Mouse (Mus musculus): ENCODE results near the gene Dpep3. TPM values are rescaled to one million over a fixed set of nuclear protein-coding genes. Genes with fewer than 3 reads are reported as not detected.
A peak's percentile ranks its signal among the peaks of the same experiment; 100 is the strongest.
"Not testable (repeated sequence)": the region's sequence is repeated elsewhere in the genome, so short reads cannot be mapped to it uniquely, and the experiment has no call there.

Gene Dpep3
- polyA plus RNA-seq, 1 experiment from 2014 or later: not detected

DNA sequence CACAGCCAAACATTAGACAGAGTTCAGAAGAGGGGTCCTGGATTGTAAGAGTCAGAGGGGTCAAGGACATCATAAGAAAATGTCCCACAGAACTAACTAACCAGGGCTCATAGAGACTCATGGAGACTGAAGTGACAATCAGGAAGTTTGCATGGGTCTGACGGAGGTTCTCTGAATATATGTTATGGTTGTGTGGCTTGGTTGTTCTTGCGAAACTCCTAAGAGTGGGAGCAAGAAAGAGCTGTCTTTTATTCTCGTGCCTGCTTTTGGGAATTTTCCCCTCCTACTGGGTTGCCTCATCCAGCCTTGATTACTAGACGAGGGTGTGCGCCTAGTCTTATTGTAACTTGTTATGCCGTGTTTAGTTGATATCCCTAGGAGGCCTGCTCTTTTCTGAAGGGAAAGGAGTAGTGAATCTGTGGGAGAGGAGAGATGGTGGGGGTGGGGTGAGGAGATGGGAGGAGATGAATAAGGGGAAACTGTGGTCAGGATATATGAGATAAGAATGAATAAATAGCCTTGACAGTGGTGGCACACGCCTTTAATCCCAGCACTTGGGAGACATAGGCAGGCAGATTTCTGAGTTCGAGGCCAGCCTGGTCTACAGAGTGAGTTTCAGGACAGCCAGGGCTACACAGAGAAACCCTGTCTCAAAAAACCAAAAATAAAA is 25.4 kb upstream of the Dpep3 start:
- peaks cover 8% of the 10 kb centered on the region; the same call in 1 of the 2 replicates for H3K36me3 ChIP-seq
- H3K27me3 ChIP-seq: no peaks in the 10 kb centered on the region
- no peak for ATAC-seq (ENCODE audit: low read depth)
- H3K9me3 ChIP-seq: no peaks in the 10 kb centered on the region
- WGBS: 79% methylated on average over 8 of the region's 8 CpGs
- H3K4me3 ChIP-seq: no peak overlapping the region
- H3K27ac ChIP-seq (replicated peaks): no peak overlapping the region
- no peak overlapping the region for H3K4me2 ChIP-seq
- no peak overlapping the region for H3K9ac ChIP-seq
- peaks cover 3% of the 10 kb centered on the region for H3K4me1 ChIP-seq (replicated peaks)

DNA sequence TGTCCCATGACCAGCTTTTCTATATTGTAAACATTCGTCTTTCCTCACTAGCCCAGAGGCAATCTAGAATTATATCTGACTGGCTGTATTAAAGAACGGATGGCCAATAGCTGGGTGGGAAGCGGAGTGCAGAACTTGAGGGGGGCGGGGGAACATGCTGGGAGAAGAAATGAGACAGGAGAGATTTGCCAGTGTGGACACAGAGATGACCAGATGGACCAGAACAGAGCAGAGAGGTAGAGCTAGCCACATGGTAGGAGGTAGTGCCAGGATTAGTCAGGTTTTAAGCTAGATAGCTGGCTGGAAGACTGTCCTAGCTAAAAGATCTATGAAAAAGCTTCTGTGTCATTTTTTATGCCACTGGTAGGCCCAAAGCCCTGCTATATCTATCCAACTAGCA is 22.7 kb upstream of the Dpep3 start:
- Histone ChIP-seq H3K36me3 (no peaks in the 10 kb centered on the region), H3K4me2 (no peak overlapping the region), H3K27me3 (no peaks in the 10 kb centered on the region), H3K9ac (no peak overlapping the region), H3K27ac (replicated peaks) (no peak overlapping the region), H3K9me3 (no peaks in the 10 kb centered on the region), H3K4me3 (no peak overlapping the region), H3K4me1 (replicated peaks) (no peaks in the 10 kb centered on the region)
- WGBS: 84% methylated on average over 4 of the region's 4 CpGs
- no peak for ATAC-seq (ENCODE audit: low read depth)

DNA sequence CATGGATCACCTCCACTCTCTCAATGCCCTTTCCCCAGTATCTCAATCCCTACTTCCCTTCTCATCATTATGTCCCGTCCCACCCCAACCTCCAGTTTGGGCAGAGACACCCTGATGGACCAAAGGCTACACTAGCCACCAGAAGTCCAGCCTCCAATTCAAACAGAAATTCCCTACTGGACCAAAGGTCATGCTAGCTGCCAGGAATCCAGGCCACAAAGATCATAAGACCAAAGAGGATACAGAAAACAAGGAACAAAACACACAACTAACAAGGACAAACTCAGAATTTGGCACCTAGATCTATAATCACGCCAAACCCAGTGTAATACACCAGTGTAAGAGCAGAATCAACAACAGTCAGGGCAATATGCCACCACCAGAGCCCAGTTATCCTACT is 19.7 kb upstream of the Dpep3 start:
- Histone ChIP-seq H3K4me2 (no peak overlapping the region), H3K27me3 (no peaks in the 10 kb centered on the region), H3K9ac (no peak overlapping the region), H3K27ac (replicated peaks) (no peak overlapping the region), H3K36me3 (no peaks in the 10 kb centered on the region), H3K4me3 (no peak overlapping the region), H3K9me3 (no peaks in the 10 kb centered on the region), H3K4me1 (replicated peaks) (no peaks in the 10 kb centered on the region)
- no peak for ATAC-seq (ENCODE audit: low read depth)
- WGBS: 88% methylated on average over 2 of the region's 2 CpGs

DNA sequence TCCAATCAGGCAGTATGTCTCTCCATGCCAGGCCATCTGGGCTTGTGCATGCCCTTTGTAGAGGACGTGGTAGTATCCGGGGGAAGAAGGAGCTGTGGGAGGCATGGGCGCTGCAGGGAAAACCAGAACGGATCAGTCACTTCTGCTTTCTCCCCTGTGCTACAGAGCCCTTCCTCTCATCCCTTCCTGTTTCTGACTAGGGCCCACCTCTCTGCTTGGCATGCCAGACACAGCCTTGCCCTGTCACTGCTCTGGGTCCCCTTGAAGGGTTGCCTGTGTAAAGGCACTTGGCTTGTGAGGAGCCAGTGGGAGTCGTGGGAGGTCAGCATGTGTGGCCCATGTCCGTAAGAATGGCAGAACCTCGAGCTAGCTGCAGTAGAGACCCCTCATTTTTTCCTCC is 17.1 kb upstream of the Dpep3 start:
- no peak for ATAC-seq (ENCODE audit: low read depth)

DNA sequence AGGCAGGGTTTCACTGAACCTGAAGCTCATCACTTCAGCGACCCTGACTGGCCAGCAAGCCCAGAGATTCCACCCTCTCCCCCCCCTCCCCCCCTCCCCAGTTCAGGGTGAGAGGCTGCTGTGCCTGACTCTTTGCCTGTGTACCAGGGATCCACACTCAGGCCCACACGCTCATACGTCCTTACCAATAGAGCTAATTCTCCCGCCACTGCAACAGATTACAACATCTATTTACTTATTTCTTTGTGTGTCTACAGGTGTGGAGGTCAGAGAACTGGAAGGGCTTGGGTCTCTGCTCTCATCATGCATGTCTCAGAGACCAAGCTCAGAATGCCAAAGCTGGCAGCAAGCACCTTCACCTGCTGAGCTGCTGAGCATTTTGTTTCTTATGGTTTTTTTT is 14.0 kb upstream of the Dpep3 start:
- H3K27ac ChIP-seq (replicated peaks): no peak overlapping the region
- ATAC-seq (ENCODE audit: low read depth): no peak
- H3K9ac ChIP-seq: no peak overlapping the region
- H3K4me2 ChIP-seq: no peak overlapping the region
- WGBS: 64% methylated on average over 4 of the region's 4 CpGs
- H3K9me3 ChIP-seq: no peaks in the 10 kb centered on the region
- H3K27me3 ChIP-seq: 0 out of 2 replicates have a peak, but pooled peaks cover 7% of the 10 kb centered on the region
- H3K4me3 ChIP-seq: no peak overlapping the region
- H3K36me3 ChIP-seq: no peaks in the 10 kb centered on the region
- no peaks in the 10 kb centered on the region for H3K4me1 ChIP-seq (replicated peaks)

More for the DNA sequence above, 17.1 kb upstream of the Dpep3 start:
- H3K4me3 ChIP-seq: no peak overlapping the region
- no peaks in the 10 kb centered on the region for H3K27me3 ChIP-seq
- no peak overlapping the region for H3K4me2 ChIP-seq
- H3K27ac ChIP-seq (replicated peaks): no peak overlapping the region
- H3K9me3 ChIP-seq: no peaks in the 10 kb centered on the region
- no peak overlapping the region for H3K9ac ChIP-seq
- WGBS: 77% methylated on average over 7 of the region's 7 CpGs
- H3K36me3 ChIP-seq: no peaks in the 10 kb centered on the region
- no peaks in the 10 kb centered on the region for H3K4me1 ChIP-seq (replicated peaks)

DNA sequence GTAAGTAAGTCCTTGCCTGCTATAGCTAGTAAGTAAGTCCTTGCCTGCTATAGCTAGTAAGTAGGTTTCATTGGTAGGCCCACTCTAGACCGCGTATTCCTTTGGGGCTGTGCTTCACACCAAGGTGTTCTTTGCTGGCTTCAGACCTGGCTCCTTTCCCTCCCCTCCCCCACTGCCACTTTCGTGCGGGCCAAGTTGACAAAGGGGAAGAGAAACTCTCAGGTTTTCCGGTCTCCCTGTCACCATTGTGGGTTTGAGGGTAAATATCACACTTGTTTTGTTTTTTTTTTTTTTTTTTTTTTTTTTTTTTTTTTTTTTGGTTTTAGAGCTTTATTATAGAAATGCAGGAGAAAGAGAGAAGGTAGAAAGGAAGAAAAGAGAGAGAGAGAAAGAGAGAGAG is 13.3 kb upstream of the Dpep3 start:
- ATAC-seq (ENCODE audit: low read depth): no peak
- no peaks in the 10 kb centered on the region for H3K36me3 ChIP-seq
- 0 out of 2 replicates have a peak, but pooled peaks cover 7% of the 10 kb centered on the region for H3K27me3 ChIP-seq
- H3K4me1 ChIP-seq (replicated peaks): no peaks in the 10 kb centered on the region
- H3K4me3 ChIP-seq: no peak overlapping the region
- 66% methylated on average over 5 of the region's 5 CpGs for WGBS
- no peaks in the 10 kb centered on the region for H3K9me3 ChIP-seq
- H3K27ac ChIP-seq (replicated peaks): no peak overlapping the region
- H3K9ac ChIP-seq: no peak overlapping the region
- no peak overlapping the region for H3K4me2 ChIP-seq

DNA sequence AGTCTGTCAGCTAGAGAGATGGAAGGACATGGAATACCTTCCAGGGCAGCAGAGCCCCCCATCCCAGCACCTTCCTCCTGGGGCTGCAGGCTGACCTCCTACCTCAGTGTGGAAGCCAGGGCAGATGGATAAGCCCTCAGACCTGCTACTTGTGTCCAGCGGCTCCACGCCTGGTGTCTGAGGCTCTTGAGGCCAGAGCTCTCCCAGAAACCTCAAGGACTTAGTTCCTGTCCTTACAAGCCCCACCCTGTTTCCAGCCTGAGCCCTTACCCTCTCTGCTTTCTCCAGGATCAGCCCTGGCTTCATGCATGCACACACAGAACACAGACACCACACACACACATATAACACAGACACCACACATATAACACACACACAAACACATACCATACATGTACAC is 12.3 kb upstream of the Dpep3 start:
- ATAC-seq (ENCODE audit: low read depth): no peak
- Histone ChIP-seq H3K4me1 (replicated peaks) (no peaks in the 10 kb centered on the region), H3K4me2 (no peak overlapping the region), H3K27me3 (0 out of 2 replicates have a peak, but pooled peaks cover 7% of the 10 kb centered on the region), H3K9ac (no peak overlapping the region), H3K4me3 (no peak overlapping the region), H3K27ac (replicated peaks) (no peak overlapping the region), H3K36me3 (no peaks in the 10 kb centered on the region), H3K9me3 (no peaks in the 10 kb centered on the region)
- 75% methylated on average over 2 of the region's 2 CpGs for WGBS

DNA sequence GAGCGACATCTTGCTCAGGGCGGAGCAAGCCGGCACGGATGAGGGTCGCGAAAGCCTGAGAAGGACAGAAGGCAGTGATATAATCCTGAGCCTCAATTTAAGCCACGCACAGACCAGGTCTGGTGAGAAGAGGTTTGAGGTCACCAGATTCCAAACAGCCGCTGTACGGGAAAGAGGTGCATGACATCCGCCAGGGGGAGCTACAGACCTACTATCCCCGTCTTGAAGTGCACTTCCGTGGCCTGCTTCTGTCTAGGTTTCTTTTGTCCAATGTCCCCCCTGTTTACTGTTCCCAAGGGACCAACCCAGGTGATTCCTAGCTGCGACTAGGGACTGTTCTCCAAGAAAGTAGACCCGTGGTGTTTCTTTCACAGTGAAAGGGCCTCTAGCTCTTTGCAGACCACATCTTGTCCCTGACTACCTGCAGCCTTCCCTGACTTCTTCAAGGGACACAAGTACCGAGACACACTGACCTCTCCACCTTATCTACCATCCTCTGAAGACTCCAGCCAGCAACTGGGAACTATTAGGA is 11.7 kb upstream of the Dpep3 start, which contains the start of gene Dus2:
Gene Dus2 (plus strand): TSS at position 482 of the 532 bp plus-strand sequence.
- ATAC-seq (ENCODE audit: low read depth): 0 out of 2 replicates have a peak, but pooled peaks have one; percentile 61
- H3K9me3 ChIP-seq: no peaks in the 10 kb centered on the region
- H3K27ac ChIP-seq (replicated peaks): no peak within 1 kb of the TSS
- H3K4me1 ChIP-seq (replicated peaks): no peaks in the 10 kb centered on the region
- H3K4me2 ChIP-seq: peak within 1 kb of the TSS; percentile 13; the same call in 1 of the 2 replicates
- H3K9ac ChIP-seq: 0 out of 2 replicates have a peak within 1 kb of the TSS, but pooled peaks have one; percentile 17
- no peaks in the 10 kb centered on the region for H3K36me3 ChIP-seq
- 12% methylated on average over 15 of the region's 15 CpGs for WGBS
- 0 out of 2 replicates have a peak, but pooled peaks cover 7% of the 10 kb centered on the region for H3K27me3 ChIP-seq
- no peak within 1 kb of the TSS for H3K4me3 ChIP-seq

DNA sequence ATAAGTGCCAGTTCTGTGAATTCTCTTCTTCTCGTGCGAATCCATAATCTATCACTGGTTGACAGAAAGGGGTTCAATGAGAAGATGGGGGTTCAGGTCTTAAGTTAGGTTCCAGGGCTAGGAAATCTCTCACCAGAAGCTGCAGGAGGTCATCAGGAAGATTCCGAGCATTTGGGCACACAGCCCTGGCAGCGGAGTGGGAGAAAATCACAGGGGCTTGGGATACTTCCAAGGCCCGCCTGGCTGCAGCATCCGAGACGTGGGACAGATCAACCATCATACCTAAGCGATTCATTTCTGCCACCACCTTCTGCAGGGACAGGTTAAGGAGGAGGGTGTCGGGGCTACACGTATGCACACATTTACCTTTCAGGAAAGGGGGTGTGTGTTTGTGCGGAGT is 9.3 kb upstream of the Dpep3 start:
- no peaks in the 10 kb centered on the region for H3K36me3 ChIP-seq

DNA sequence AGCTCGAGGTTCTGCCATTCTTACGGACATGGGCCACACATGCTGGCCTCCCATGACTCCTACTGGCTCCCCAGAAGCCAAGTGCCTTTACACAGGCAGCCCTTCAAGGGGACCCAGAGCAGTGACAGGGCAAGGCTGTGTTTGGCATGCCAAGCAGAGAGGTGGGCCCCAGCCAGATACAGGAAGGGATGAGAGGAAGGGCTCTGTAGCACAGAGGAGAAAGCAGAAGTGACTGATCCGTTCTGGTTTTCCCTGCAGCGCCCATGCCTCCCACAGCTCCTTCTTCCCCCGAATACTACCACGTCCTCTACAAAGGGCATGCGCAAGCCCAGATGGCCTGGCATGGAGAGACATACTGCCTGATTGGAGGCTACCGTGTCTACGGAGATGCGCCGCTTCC is 4.2 kb upstream of the Dpep3 start:
- not testable (repeated sequence) for H3K9ac ChIP-seq; H3K9me3 ChIP-seq; H3K4me2 ChIP-seq; H3K4me3 ChIP-seq; H3K36me3 ChIP-seq; H3K27ac ChIP-seq (replicated peaks); ATAC-seq (ENCODE audit: low read depth); H3K27me3 ChIP-seq; H3K4me1 ChIP-seq (replicated peaks)
- 83% methylated on average over 11 of the region's 11 CpGs for WGBS

More for the DNA sequence above, 9.3 kb upstream of the Dpep3 start:
- 87% methylated on average over 11 of the region's 11 CpGs for WGBS
- H3K9me3 ChIP-seq: no peaks in the 10 kb centered on the region
- 0 out of 2 replicates have a peak, but pooled peaks cover 7% of the 10 kb centered on the region for H3K27me3 ChIP-seq
- H3K4me1 ChIP-seq (replicated peaks): no peaks in the 10 kb centered on the region
- no peak overlapping the region for H3K9ac ChIP-seq
- H3K4me2 ChIP-seq: no peak overlapping the region
- no peak for ATAC-seq (ENCODE audit: low read depth)
- no peak overlapping the region for H3K4me3 ChIP-seq
- H3K27ac ChIP-seq (replicated peaks): no peak overlapping the region

DNA sequence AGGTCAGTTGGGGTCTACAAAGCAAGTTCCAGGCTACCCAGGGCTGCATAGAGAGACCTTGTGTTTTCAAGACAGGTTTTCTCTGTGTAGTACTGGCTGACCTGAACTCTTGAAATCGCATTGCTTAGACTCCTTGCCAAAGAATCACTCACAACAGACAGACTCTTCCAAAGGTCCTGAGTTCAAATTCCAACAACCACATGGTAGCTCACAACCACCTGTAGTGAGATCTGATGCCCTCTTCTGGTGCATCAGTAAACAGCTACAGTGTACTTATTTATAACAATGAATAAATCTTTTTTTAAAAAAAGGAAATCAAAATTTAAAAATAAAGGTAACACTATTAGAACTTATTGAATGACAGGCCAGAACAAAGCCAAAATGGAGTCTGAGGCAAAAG is 1.9 kb upstream of the Dpep3 start:
- H3K4me1 ChIP-seq (replicated peaks): no peaks in the 10 kb centered on the region
- H3K27me3 ChIP-seq: no peaks in the 10 kb centered on the region
- no peak overlapping the region for H3K4me3 ChIP-seq
- H3K4me2 ChIP-seq: no peak overlapping the region
- H3K9ac ChIP-seq: no peak overlapping the region
- H3K36me3 ChIP-seq: no peaks in the 10 kb centered on the region
- H3K27ac ChIP-seq (replicated peaks): no peak overlapping the region
- H3K9me3 ChIP-seq: no peaks in the 10 kb centered on the region
- ATAC-seq (ENCODE audit: low read depth): no peak
- 93% methylated on average over 1 of the region's 1 CpGs for WGBS

DNA sequence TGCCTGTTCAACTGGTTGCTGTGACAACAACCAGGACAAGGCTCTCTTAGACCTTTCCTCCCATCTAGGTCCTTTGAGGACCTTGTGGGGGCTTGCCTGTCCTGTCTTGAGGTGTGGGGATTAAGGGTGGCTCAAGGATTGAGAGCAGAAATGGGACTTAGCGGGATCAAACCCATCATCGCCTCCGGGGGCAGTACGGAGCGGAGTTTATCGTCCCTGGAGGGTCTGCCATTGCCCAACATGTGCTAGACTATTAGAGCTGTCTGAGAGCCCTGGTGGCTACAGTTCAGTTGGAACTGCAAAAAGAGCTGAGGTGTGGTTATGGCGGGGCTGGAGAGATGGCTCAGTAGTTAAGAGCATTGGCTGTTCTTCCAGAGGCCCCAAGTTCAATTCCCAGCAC is 3.9 kb downstream of the Dpep3 start:
- Histone ChIP-seq H3K4me2 (no peak overlapping the region), H3K36me3 (no peaks in the 10 kb centered on the region), H3K9me3 (no peaks in the 10 kb centered on the region), H3K9ac (no peak overlapping the region), H3K27me3 (no peaks in the 10 kb centered on the region), H3K4me1 (replicated peaks) (no peaks in the 10 kb centered on the region), H3K27ac (replicated peaks) (no peak overlapping the region), H3K4me3 (no peak overlapping the region)
- ATAC-seq (ENCODE audit: low read depth): no peak
- 64% methylated on average over 7 of the region's 7 CpGs for WGBS
